Mouse (Mus musculus) cerebellum, adult 9-11 months (tissue): Measurements from ENCODE around the gene Grb2.

Experiments used
- DNase-seq: peaks from one replicate; pipeline ENCODE4 v3.0.0; 2022

Gene Grb2

GRCm38 (mm10) chr11:115643265-115643664, 65.1 kb downstream of the Grb2 start:
- DNase-seq = no peak

GRCm38 (mm10) chr11:115642705-115643104, 65.7 kb downstream of the Grb2 start:
- no peak for DNase-seq

- no peak for DNase-seq
Observed at GRCm38 (mm10) chr11:115641664-115642036, 66.7 kb downstream of the Grb2 start.

- DNase-seq = no peak
Observed at GRCm38 (mm10) chr11:115640978-115641663, 67.3 kb downstream of the Grb2 start.

GRCm38 (mm10) chr11:115640311-115640828, 68.0 kb downstream of the Grb2 start:
- DNase-seq = no peak

- DNase-seq = no peak
Observed at GRCm38 (mm10) chr11:115639540-115639939, 68.9 kb downstream of the Grb2 start.

- no peak for DNase-seq
Observed at GRCm38 (mm10) chr11:115638498-115639409, 69.6 kb downstream of the Grb2 start.

GRCm38 (mm10) chr11:115636960-115637359, 71.4 kb downstream of the Grb2 start:
- DNase-seq = no peak

- no peak for DNase-seq
Observed at GRCm38 (mm10) chr11:115635484-115635883, 72.9 kb downstream of the Grb2 start.

GRCm38 (mm10) chr11:115635041-115635440, 73.4 kb downstream of the Grb2 start:
- no peak for DNase-seq

- DNase-seq = no peak
Observed at GRCm38 (mm10) chr11:115634109-115634508, 74.3 kb downstream of the Grb2 start.

GRCm38 (mm10) chr11:115632862-115633261, 75.5 kb downstream of the Grb2 start:
- no peak for DNase-seq

- no peak for DNase-seq
Observed at GRCm38 (mm10) chr11:115632247-115632646, 76.2 kb downstream of the Grb2 start.

- DNase-seq = peak; percentile 59
Observed at GRCm38 (mm10) chr11:115631505-115631890, 76.9 kb downstream of the Grb2 start.

GRCm38 (mm10) chr11:115630532-115631504, 77.6 kb downstream of the Grb2 start:
- DNase-seq = peak; percentile 55

- peak; percentile 44 for DNase-seq
Observed at GRCm38 (mm10) chr11:115629734-115630531, 78.5 kb downstream of the Grb2 start.

GRCm38 (mm10) chr11:115628465-115629101, 79.8 kb downstream of the Grb2 start:
- peak; percentile 51 for DNase-seq

- peak; percentile 100 for DNase-seq
Observed at GRCm38 (mm10) chr11:115627705-115628464, 80.5 kb downstream of the Grb2 start, which contains the start of gene Slc25a19. Gene Slc25a19, minus strand, starts transcription at chr11:115628295.

- peak; percentile 52 for DNase-seq
Observed at GRCm38 (mm10) chr11:115626824-115627616, 81.4 kb downstream of the Grb2 start.
